Mouse (Mus musculus) heart, adult 2 months (tissue): ENCODE measurements around the gene Gls2.
"Not testable (repeated sequence)": the region's sequence is repeated elsewhere in the genome, so short reads cannot be mapped to it uniquely, and the experiment has no call there.

Source experiments
- CTCF ChIP-seq: fragments of 200-600 bp; IDR thresholded peaks from 2 replicates; pipeline ENCODE4 v1.8.1; 2022; ENCODE audit warnings: antibody characterized with exemption, mild to moderate bottlenecking, moderate library complexity
- POLR2A ChIP-seq: fragments of 200-500 bp; IDR thresholded peaks from 2 replicates; pipeline ENCODE4 v1.6.1; 2011; ENCODE audit warnings: mild to moderate bottlenecking, low read depth, low read length, control low read depth; ENCODE audit not compliant: insufficient read depth

DNA sequence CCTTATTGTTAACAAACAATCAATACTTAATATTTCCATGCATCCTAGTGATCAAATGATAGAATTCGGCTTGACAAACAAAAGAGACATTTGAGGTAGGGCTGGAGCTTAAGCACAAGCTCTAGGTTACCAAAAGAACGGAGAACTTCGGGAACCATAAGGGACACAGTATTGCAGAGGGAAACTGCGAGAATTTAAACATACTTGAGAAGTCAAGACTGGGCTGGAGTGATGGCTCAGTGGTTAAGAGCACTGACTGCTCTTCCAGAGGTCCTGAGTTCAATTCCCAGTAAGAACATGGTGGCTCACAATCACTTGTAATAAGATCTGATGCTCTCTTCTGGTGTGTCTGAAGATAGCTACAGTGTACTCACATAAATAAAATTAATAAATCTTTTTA, 19.9 kb downstream of the Gls2 start:
- TF ChIP-seq CTCF, POLR2A: not testable (repeated sequence)
